ENCODE assay signal across 14 mouse cellular contexts in genomic region chr1:78451070-78451854, GRCm38 (mm10). TPM values are rescaled to one million over a fixed set of nuclear protein-coding genes. Genes with fewer than 3 reads are reported as not detected.
DNase-seq lines count a peak whose midpoint lies in the region; ATAC-seq lines count a peak whose summit lies in the region.
"Had no signal": no experiment of that assay in that cellular context is flagged by ENCODE, and none has a peak within 500 bp of the region (broad histone marks: within the 10 kb centered on the region; RNA-seq: fewer than 3 reads in every experiment).

No protein-coding gene starts in this region.

- 72% methylated on average over 12 of the region's 12 CpGs for WGBS in lung, embryonic 16.5 days
- 53% methylated on average over 12 of the region's 12 CpGs for WGBS in embryonic facial prominence, embryonic 15.5 days
- 56% methylated on average over 12 of the region's 12 CpGs for WGBS in neural tube, embryonic 13.5 days

- H3K4me2 ChIP-seq in lung, embryonic 16.5 days (ENCODE audit: low read depth, low read length) = no peak overlapping the region
- H3K4me2 ChIP-seq in embryonic facial prominence, embryonic 15.5 days (replicated peaks) = no peak overlapping the region
- H3K4me2 ChIP-seq in neural tube, embryonic 13.5 days = no peak overlapping the region
- H3K4me2 ChIP-seq: midbrain, embryonic 13.5 days had no signal

- H3K36me3 ChIP-seq in lung, embryonic 16.5 days (ENCODE audit: control insufficient read depth, insufficient read depth, low read length) = peaks cover 22% of the 10 kb centered on the region
- peaks cover 39% of the 10 kb centered on the region for H3K36me3 ChIP-seq in embryonic facial prominence, embryonic 15.5 days
- H3K36me3 ChIP-seq in neural tube, embryonic 13.5 days = peaks cover 52% of the 10 kb centered on the region

- H3K4me3 ChIP-seq in lung, embryonic 16.5 days (ENCODE audit: low read length) = no peak overlapping the region
- H3K4me3 ChIP-seq in embryonic facial prominence, embryonic 15.5 days (replicated peaks) = no peak overlapping the region
- H3K4me3 ChIP-seq in neural tube, embryonic 13.5 days = no peak overlapping the region
- H3K4me3 ChIP-seq: midbrain, embryonic 13.5 days had no signal

- H3K4me1 ChIP-seq in lung, embryonic 16.5 days (replicated peaks; ENCODE audit: control insufficient read depth, insufficient read depth, low read length) = no peaks in the 10 kb centered on the region
- peaks cover 26% of the 10 kb centered on the region for H3K4me1 ChIP-seq in embryonic facial prominence, embryonic 15.5 days
- H3K4me1 ChIP-seq in neural tube, embryonic 13.5 days (replicated peaks) = peaks cover 14% of the 10 kb centered on the region
- H3K4me1 ChIP-seq: midbrain, embryonic 13.5 days had no signal

- H3K9ac ChIP-seq in lung, embryonic 16.5 days (ENCODE audit: low read length) = no peak overlapping the region
- H3K9ac ChIP-seq in embryonic facial prominence, embryonic 15.5 days = no peak overlapping the region
- no peak overlapping the region for H3K9ac ChIP-seq in neural tube, embryonic 13.5 days
- H3K9ac ChIP-seq: midbrain, embryonic 13.5 days had no signal

- peak; percentile 73 for DNase-seq in heart, adult 11 months
- no peak for DNase-seq in heart, postnatal 14 days
- DNase-seq in lung, adult 18-20 months = no peak
- DNase-seq in ovary, postnatal 14 days (ENCODE audit: low spot score) = no peak
- DNase-seq: adrenal gland, postnatal 14 days; B cell, adult 2 months; cerebellum, postnatal 10 days; heart, adult 18-20 months; heart, postnatal 10 days; thymus, postnatal 36 days had no signal

- ATAC-seq in lung, embryonic 16.5 days (ENCODE audit: low read depth) = peak; percentile 51; the same call in 1 of the 2 replicates
- ATAC-seq in embryonic facial prominence, embryonic 15.5 days (ENCODE audit: insufficient number of reproducible peaks, low FRiP score, low TSS enrichment, low read depth) = no peak
- ATAC-seq in neural tube, embryonic 13.5 days (ENCODE audit: low read depth) = peak; percentile 59
- ATAC-seq: midbrain, embryonic 13.5 days had no signal

- peak overlapping the region; percentile 48 for H3K27ac ChIP-seq in lung, embryonic 16.5 days (ENCODE audit: low read length)
- peak overlapping the region; percentile 58; the same call in 1 of the 2 replicates for H3K27ac ChIP-seq in embryonic facial prominence, embryonic 15.5 days (replicated peaks)
- peak overlapping the region; percentile 9; the same call in 1 of the 2 replicates for H3K27ac ChIP-seq in neural tube, embryonic 13.5 days (replicated peaks)
- H3K27ac ChIP-seq: midbrain, embryonic 13.5 days had no signal

- intact Hi-C loops in heart, postnatal 14 days (cut with DNase I) = no loop called here

- H3K9me3 ChIP-seq in lung, embryonic 16.5 days (ENCODE audit: control insufficient read depth, low read length) = no peaks in the 10 kb centered on the region
- H3K9me3 ChIP-seq in embryonic facial prominence, embryonic 15.5 days (replicated peaks) = no peaks in the 10 kb centered on the region
- no peaks in the 10 kb centered on the region for H3K9me3 ChIP-seq in neural tube, embryonic 13.5 days
- H3K9me3 ChIP-seq: midbrain, embryonic 13.5 days had no signal

- no peaks in the 10 kb centered on the region for H3K27me3 ChIP-seq in lung, embryonic 16.5 days (ENCODE audit: control insufficient read depth, insufficient read depth, low read depth, low read length)
- no peaks in the 10 kb centered on the region for H3K27me3 ChIP-seq in embryonic facial prominence, embryonic 15.5 days
- H3K27me3 ChIP-seq in neural tube, embryonic 13.5 days = no peaks in the 10 kb centered on the region
- H3K27me3 ChIP-seq: midbrain, embryonic 13.5 days had no signal

RNA-seq across cellular contexts. Expression of gene Farsb, which starts 37.4 kb away (rescaled TPM):
- 10 to 100 TPM; 47.6 to 48.3 TPM for total RNA-seq in heart, postnatal 14 days (2021)
- 111 and 117 TPM in 2 replicates for polyA plus RNA-seq in lung, embryonic 16.5 days (2015; fragmentation: Nextera tagmentation; extraction: Ambion mirVana)
- polyA plus RNA-seq in embryonic facial prominence, embryonic 15.5 days (2015; fragmentation: Nextera tagmentation; extraction: Ambion mirVana) = 121 and 123 TPM in 2 replicates
- polyA plus RNA-seq in neural tube, embryonic 13.5 days (2015; fragmentation: Nextera tagmentation; extraction: Ambion mirVana) = 156 and 159 TPM in 2 replicates

RNA-seq across cellular contexts. Expression of gene Mogat1, which starts 59.5 kb away (rescaled TPM):
- total RNA-seq in heart, postnatal 14 days (2021) = not detected
- polyA plus RNA-seq in lung, embryonic 16.5 days (2015; fragmentation: Nextera tagmentation; extraction: Ambion mirVana) = 0.62 TPM in 1 of 2 replicates, not detected in the other
- polyA plus RNA-seq in embryonic facial prominence, embryonic 15.5 days (2015; fragmentation: Nextera tagmentation; extraction: Ambion mirVana) = 0.77 and 1.4 TPM in 2 replicates
- polyA plus RNA-seq in neural tube, embryonic 13.5 days (2015; fragmentation: Nextera tagmentation; extraction: Ambion mirVana) = 1.0 TPM in 1 of 2 replicates, not detected in the other
